Mouse (Mus musculus) ES-Bruce4 (cell line): ENCODE measurements around the gene Recql5. TPM values are rescaled to one million over a fixed set of nuclear protein-coding genes. Genes with fewer than 3 reads are reported as not detected.

Source experiments
- H3K27ac ChIP-seq: 2 replicates; pipeline ENCODE4 v1.5.1; 2012; ENCODE audit warnings: low read length, inconsistent platforms; ENCODE audit not compliant: insufficient read depth
- H3K27me3 ChIP-seq: 2 replicates; pipeline ENCODE4 v1.6.1; 2012; ENCODE audit warnings: mild to moderate bottlenecking, low read length, inconsistent platforms; ENCODE audit not compliant: control insufficient read depth, poor library complexity, insufficient read depth, severe bottlenecking
- H3K36me3 ChIP-seq: 2 replicates; pipeline ENCODE4 v1.6.1; 2012; ENCODE audit warnings: inconsistent platforms, mild to moderate bottlenecking, low read length, moderate library complexity; ENCODE audit not compliant: control insufficient read depth, poor library complexity, insufficient read depth, severe bottlenecking
- H3K4me1 ChIP-seq: one replicate; pipeline ENCODE4 v1.8.1; 2011; ENCODE audit warnings: low read length; ENCODE audit not compliant: control insufficient read depth, insufficient read depth
- H3K4me3 ChIP-seq: 2 replicates; pipeline ENCODE4 v1.5.1; 2011; ENCODE audit warnings: low read depth, mild to moderate bottlenecking, low read length
- H3K9ac ChIP-seq: 2 replicates; pipeline ENCODE4 v1.6.1; 2012; ENCODE audit warnings: low read depth, mild to moderate bottlenecking, inconsistent platforms; ENCODE audit not compliant: poor library complexity, severe bottlenecking
- H3K9me3 ChIP-seq: replicated peaks from 2 replicates; pipeline ENCODE4 v1.6.1; 2012; ENCODE audit warnings: mild to moderate bottlenecking, low read length, inconsistent platforms; ENCODE audit not compliant: control insufficient read depth, poor library complexity, insufficient read depth, severe bottlenecking
- CTCF ChIP-seq: IDR thresholded peaks from one replicate; pipeline ENCODE4 v1.8.1; 2011; ENCODE audit warnings: low read depth, low read length
- EP300 ChIP-seq: IDR thresholded peaks from 2 replicates; pipeline ENCODE4 v1.6.1; 2011; ENCODE audit warnings: low read depth, low read length; ENCODE audit not compliant: insufficient read depth
- POLR2A ChIP-seq: IDR thresholded peaks from one replicate; pipeline ENCODE4 v1.8.1; 2011; ENCODE audit warnings: low read length; ENCODE audit not compliant: insufficient read depth
- polyA plus RNA-seq: library from polyadenylated mRNA; stranded (reverse); fragments of >200 nt; gene quantifications from 2 replicates; pipeline ENCODE4 v1.2.4, GENCODE M21; 2011; ENCODE audit warnings: low read depth; ENCODE audit not compliant: missing spikeins, insufficient read depth, insufficient read length

Recql5 gene
- polyA plus RNA-seq, 1 experiment: 22.6 TPM

GRCm38 (mm10) chr11:115946221-115946828 is 13.0 kb upstream of the Recql5 start:
- Histone ChIP-seq H3K36me3 (peaks cover 28% of the 10 kb centered on the region), H3K9ac (no peak overlapping the region), H3K4me1 (peaks cover 11% of the 10 kb centered on the region), H3K9me3 (no peaks in the 10 kb centered on the region), H3K27me3 (no peaks in the 10 kb centered on the region), H3K4me3 (no peak overlapping the region), H3K27ac (peak overlapping the region; percentile 90)
- TF ChIP-seq CTCF (no peak), EP300 (no peak), POLR2A (no peak)

- Histone ChIP-seq H3K27ac (peak overlapping the region; percentile 90), H3K27me3 (no peaks in the 10 kb centered on the region), H3K4me1 (peaks cover 11% of the 10 kb centered on the region), H3K4me3 (no peak overlapping the region), H3K9me3 (no peaks in the 10 kb centered on the region), H3K9ac (peak overlapping the region; percentile 27), H3K36me3 (peaks cover 26% of the 10 kb centered on the region)
- TF ChIP-seq POLR2A (no peak), CTCF (no peak), EP300 (peak; percentile 71; the same call in 1 of the 2 replicates)
Measured at GRCm38 (mm10) chr11:115945247-115945646, 12.0 kb upstream of the Recql5 start.

GRCm38 (mm10) chr11:115941980-115942379 is 8.7 kb upstream of the Recql5 start:
- Histone ChIP-seq H3K4me1 (peaks cover 8% of the 10 kb centered on the region), H3K36me3 (peaks cover 38% of the 10 kb centered on the region), H3K27ac (no peak overlapping the region), H3K9ac (no peak overlapping the region), H3K27me3 (no peaks in the 10 kb centered on the region), H3K9me3 (no peaks in the 10 kb centered on the region), H3K4me3 (no peak overlapping the region)
- TF ChIP-seq CTCF (peak; percentile 18), EP300 (no peak)

- no peaks in the 10 kb centered on the region for H3K9me3 ChIP-seq
- H3K4me3 ChIP-seq: no peak overlapping the region
- no peaks in the 10 kb centered on the region for H3K27me3 ChIP-seq
- no peak overlapping the region for H3K27ac ChIP-seq
- H3K4me1 ChIP-seq: peaks cover under 1% of the 10 kb centered on the region
- no peak overlapping the region for H3K9ac ChIP-seq
- peaks cover 52% of the 10 kb centered on the region for H3K36me3 ChIP-seq
- TF ChIP-seq EP300 (no peak), POLR2A (no peak), CTCF (no peak)
Measured at GRCm38 (mm10) chr11:115939690-115940329, 6.5 kb upstream of the Recql5 start.

GRCm38 (mm10) chr11:115933747-115934110 is 452 bp upstream of the Recql5 start:
- TF ChIP-seq POLR2A (no peak), EP300 (no peak), CTCF (no peak)
- Histone ChIP-seq H3K27me3 (no peaks in the 10 kb centered on the region), H3K27ac (no peak overlapping the region), H3K9ac (peak overlapping the region; percentile 78), H3K36me3 (peaks cover 29% of the 10 kb centered on the region), H3K4me3 (peak overlapping the region; percentile 97), H3K4me1 (no peaks in the 10 kb centered on the region), H3K9me3 (no peaks in the 10 kb centered on the region)

GRCm38 (mm10) chr11:115931235-115931634 is 2.0 kb downstream of the Recql5 start:
- Histone ChIP-seq H3K27me3 (no peaks in the 10 kb centered on the region), H3K36me3 (peaks cover 14% of the 10 kb centered on the region), H3K4me3 (no peak overlapping the region), H3K9ac (no peak overlapping the region), H3K27ac (no peak overlapping the region), H3K9me3 (no peaks in the 10 kb centered on the region), H3K4me1 (no peaks in the 10 kb centered on the region)
- no peak for TF ChIP-seq POLR2A
- no peak for TF ChIP-seq CTCF
- no peak for TF ChIP-seq EP300
